Mouse (Mus musculus) heart, embryonic 16.5 days (tissue): Measurements from ENCODE around the gene Best3. TPM values are rescaled to one million over a fixed set of nuclear protein-coding genes. Genes with fewer than 3 reads are reported as not detected.

Experiments
- ATAC-seq: fragments of 200-750 bp; cut with Nextera tagmentation; replicated peaks from 2 replicates; pipeline ENCODE4 v1.8.0; 2017; ENCODE audit warnings: moderate number of reproducible peaks; ENCODE audit not compliant: insufficient read depth, low FRiP score; ENCODE audit errors: extremely low read depth
- H3K27ac ChIP-seq: fragments of 300-500 bp; sonication (generic); 2 replicates; pipeline ENCODE4 v1.5.1; 2014; ENCODE audit warnings: mild to moderate bottlenecking, low read length, control low read depth, moderate library complexity
- H3K27me3 ChIP-seq: fragments of 300-500 bp; sonication (generic); 2 replicates; pipeline ENCODE4 v1.6.1; 2014; ENCODE audit warnings: low read length, mixed read lengths; ENCODE audit not compliant: control insufficient read depth, insufficient read depth
- H3K36me3 ChIP-seq: fragments of 300-500 bp; sonication (generic); 2 replicates; pipeline ENCODE4 v1.6.1; 2014; ENCODE audit not compliant: control insufficient read depth, insufficient read depth
- H3K4me1 ChIP-seq: fragments of 300-500 bp; sonication (generic); 2 replicates; pipeline ENCODE4 v1.6.1; 2014; ENCODE audit warnings: low read length, mixed read lengths; ENCODE audit not compliant: control insufficient read depth, insufficient read depth
- H3K4me2 ChIP-seq: fragments of 300-500 bp; sonication (generic); 2 replicates; pipeline ENCODE4 v1.6.1; 2014; ENCODE audit warnings: low read depth, mild to moderate bottlenecking, control low read depth, low read length
- H3K4me3 ChIP-seq: fragments of 300-500 bp; sonication (generic); 2 replicates; pipeline ENCODE4 v1.5.1; 2014; ENCODE audit warnings: mild to moderate bottlenecking, control low read depth, low read length
- H3K9ac ChIP-seq: fragments of 300-500 bp; sonication (generic); 2 replicates; pipeline ENCODE4 v1.6.1; 2014; ENCODE audit warnings: low read length, control low read depth
- H3K9me3 ChIP-seq: fragments of 300-500 bp; sonication (generic); replicated peaks from 2 replicates; pipeline ENCODE4 v1.6.1; 2016; ENCODE audit warnings: low read length; ENCODE audit not compliant: control insufficient read depth
- whole genome bisulfite sequencing: fragments of 180-500 bp; shearing (Covaris S2); extraction: QIAGEN DNeasy Blood & Tissue Kit; methylation state at CpG from one replicate; pipeline ENCODE4 v1.1.7; 2014; 5-methylcytosine and 5-hydroxymethylcytosine counted together
- polyA plus RNA-seq: library from polyadenylated mRNA; unstranded; fragments of >200 nt; fragmentation: Nextera tagmentation; extraction: Ambion mirVana; gene quantifications from 2 replicates; pipeline ENCODE4 v1.2.1, GENCODE M21; 2015

Best3 gene
- polyA plus RNA-seq, 1 experiment from 2014 or later: 0.83 TPM

DNA sequence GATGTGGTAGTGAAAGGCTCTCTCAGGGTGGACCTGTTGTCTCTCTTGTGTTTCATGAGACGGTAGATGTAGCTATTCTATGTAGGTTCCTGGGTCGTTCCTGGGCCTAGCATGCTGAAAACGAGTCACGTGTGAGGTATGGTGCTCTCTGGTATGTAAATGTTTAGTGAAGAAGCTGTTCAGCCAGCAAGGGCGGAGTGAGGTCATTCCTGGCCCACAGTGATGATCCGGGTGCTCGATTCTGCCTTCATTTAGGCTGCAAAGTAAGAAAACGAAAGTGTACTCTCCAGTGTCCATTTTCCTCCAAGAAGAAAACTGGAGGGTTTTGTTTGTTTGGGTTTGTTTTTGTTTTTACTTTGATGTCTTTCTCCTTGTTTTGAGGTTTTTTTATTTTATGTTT lies 7.9 kb downstream of the Best3 start:
- no peak overlapping the region for H3K4me3 ChIP-seq
- no peaks in the 10 kb centered on the region for H3K27me3 ChIP-seq
- 83% methylated on average over 8 of the region's 8 CpGs for WGBS
- H3K9ac ChIP-seq: no peak overlapping the region
- ATAC-seq: no peak
- H3K4me2 ChIP-seq: no peak overlapping the region
- no peaks in the 10 kb centered on the region for H3K9me3 ChIP-seq
- peaks cover 9% of the 10 kb centered on the region for H3K4me1 ChIP-seq
- no peaks in the 10 kb centered on the region for H3K36me3 ChIP-seq
- no peak overlapping the region for H3K27ac ChIP-seq

DNA sequence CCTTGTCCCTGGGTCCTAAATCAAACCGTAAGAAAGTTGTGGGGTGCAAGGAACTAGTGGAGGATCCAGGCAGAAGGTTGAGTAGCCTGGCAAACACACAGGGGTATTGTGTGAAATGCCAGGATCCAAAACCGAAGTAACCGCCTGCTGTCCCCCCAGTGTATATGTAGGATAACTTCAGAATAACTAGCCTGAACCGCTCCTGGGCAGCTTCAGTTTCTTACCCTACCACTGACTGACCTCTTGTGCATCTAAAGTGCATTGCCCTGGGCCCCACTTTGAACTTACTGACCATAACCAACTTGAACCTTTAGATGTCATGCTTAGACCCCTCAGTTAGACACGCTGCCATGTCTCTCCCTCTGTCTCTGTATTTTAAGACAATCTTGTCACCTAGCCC lies 9.0 kb downstream of the Best3 start:
- ATAC-seq: no peak
- Histone ChIP-seq H3K9ac (no peak overlapping the region), H3K27ac (no peak overlapping the region), H3K9me3 (no peaks in the 10 kb centered on the region), H3K27me3 (no peaks in the 10 kb centered on the region), H3K4me2 (no peak overlapping the region), H3K36me3 (no peaks in the 10 kb centered on the region), H3K4me1 (peaks cover 9% of the 10 kb centered on the region), H3K4me3 (no peak overlapping the region)
- 81% methylated on average over 5 of the region's 5 CpGs for WGBS

DNA sequence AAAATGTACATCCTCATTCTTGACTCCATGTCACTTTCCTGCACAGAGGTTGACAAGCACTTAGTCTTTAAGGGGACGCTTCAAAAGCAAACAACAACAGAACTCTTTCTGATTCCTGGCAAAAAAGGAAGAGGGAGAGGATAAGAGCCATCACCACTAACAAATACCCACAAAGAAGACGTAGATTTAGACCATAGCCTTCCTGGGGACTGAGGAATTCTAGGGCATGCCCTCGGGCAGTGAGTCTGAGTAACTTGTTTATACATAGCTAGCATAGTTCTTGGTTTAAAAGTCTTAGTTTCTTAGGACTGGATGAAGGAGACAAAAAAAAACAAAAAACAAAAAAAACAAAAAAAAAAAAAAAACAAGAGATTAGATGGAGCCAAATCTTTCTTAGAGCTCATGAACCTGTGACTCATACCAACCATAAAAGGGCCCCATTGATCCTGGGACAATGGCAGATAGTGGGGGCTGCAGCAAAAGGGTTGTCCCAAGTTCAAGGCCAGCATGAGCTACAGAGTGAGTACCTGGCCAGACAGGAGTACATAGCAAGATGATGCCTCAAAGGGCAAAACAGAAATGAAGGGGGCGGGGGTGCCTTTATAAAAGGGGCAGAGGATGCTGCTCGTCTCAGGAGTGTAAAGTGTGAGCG lies 9.6 kb downstream of the Best3 start:
- H3K27me3 ChIP-seq: no peaks in the 10 kb centered on the region
- no peaks in the 10 kb centered on the region for H3K36me3 ChIP-seq
- 68% methylated on average over 6 of the region's 6 CpGs for WGBS
- H3K4me3 ChIP-seq: no peak overlapping the region
- H3K9ac ChIP-seq: peak overlapping the region; percentile 18
- no peak for ATAC-seq
- H3K4me1 ChIP-seq: peaks cover 11% of the 10 kb centered on the region
- H3K27ac ChIP-seq: peak overlapping the region; percentile 71
- no peak overlapping the region for H3K4me2 ChIP-seq
- H3K9me3 ChIP-seq: no peaks in the 10 kb centered on the region

DNA sequence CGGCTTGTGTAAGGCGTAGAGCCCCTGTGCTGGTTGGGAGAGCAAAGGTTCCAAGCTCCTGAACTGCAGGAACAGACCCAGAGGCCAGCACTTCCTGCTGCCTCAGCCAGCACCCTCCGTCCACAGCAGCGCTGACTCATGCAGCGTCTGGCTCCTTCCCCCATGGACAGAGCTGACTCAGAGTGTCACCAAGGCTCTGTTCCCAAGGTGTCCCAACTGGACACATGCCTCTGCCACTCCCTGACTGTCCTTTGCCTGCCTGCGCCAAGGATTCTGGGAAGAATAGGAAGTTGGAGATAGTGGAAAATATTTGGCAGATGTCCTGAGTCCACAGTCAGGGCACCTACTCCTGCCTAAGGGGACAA lies 10.1 kb downstream of the Best3 start:
- Histone ChIP-seq H3K27ac (peak overlapping the region; percentile 71), H3K27me3 (no peaks in the 10 kb centered on the region), H3K4me1 (peaks cover 11% of the 10 kb centered on the region), H3K9ac (peak overlapping the region; percentile 18), H3K4me2 (no peak overlapping the region), H3K36me3 (no peaks in the 10 kb centered on the region), H3K9me3 (no peaks in the 10 kb centered on the region), H3K4me3 (no peak overlapping the region)
- peak; percentile 92 for ATAC-seq
- 32% methylated on average over 6 of the region's 6 CpGs for whole genome bisulfite sequencing

DNA sequence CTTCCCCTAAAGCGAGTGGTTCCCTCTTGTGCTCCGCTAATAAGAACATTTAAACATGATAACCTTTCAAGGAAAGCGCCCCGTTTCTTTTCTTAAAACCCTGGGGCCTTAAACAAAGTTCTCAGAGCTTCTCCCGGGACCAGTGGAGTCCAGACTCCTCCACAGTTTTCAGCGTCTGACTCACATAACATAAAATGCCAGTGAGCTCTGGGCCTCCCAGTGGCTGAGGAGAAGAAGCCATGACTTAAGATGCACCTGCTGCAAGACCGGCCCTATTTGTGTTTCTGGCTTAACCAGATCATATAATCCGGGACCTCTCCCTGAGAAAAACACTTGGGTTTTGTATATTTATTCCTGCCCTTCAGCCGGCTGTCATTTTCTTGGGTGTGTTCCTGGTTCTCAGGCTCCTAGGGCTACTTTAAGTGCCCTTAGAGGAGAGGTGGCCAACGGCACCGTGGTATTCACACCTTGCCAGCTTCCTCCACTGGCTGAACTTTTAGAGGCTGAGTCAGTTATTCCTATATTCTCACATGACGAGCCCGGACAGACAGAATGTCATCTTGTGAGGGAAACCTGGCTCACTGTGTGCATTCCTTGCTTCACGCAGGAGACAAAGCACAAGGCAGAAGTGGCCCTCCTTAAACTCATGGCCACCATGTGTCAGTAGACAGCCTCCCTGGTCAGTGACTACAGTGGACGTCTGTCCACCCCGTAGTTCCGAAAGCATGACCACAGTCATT lies 12.8 kb downstream of the Best3 start:
- H3K4me1 ChIP-seq: peaks cover 11% of the 10 kb centered on the region
- ATAC-seq: no peak
- WGBS: 71% methylated on average over 17 of the region's 17 CpGs
- no peak overlapping the region for H3K4me2 ChIP-seq
- no peak overlapping the region for H3K9ac ChIP-seq
- H3K27ac ChIP-seq: no peak overlapping the region
- H3K36me3 ChIP-seq: no peaks in the 10 kb centered on the region
- no peaks in the 10 kb centered on the region for H3K9me3 ChIP-seq
- H3K4me3 ChIP-seq: no peak overlapping the region
- no peaks in the 10 kb centered on the region for H3K27me3 ChIP-seq

DNA sequence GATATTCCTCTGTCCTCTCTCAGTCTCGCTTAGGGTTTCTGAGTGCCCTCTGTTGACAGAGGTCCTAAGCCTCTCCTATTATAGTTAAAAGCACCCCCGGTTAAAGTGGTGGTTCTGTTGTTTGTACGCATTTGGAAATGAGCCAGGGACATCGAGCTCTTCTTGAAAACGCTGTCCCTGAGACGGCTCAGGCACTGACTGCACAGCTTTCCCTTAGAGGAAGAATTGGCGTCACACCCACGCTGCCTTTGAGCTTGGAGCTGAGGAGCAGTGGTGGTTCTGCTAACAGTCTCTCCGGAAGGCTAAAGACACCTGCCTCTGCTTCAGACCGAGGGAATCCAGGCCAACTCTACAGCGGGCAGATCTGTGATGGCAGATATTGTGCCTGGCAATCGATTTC lies 14.9 kb downstream of the Best3 start:
- ATAC-seq: 0 out of 2 replicates have a peak, but pooled peaks have one; percentile 29
- Histone ChIP-seq H3K27me3 (no peaks in the 10 kb centered on the region), H3K36me3 (no peaks in the 10 kb centered on the region), H3K27ac (peak overlapping the region; percentile 66), H3K4me1 (peaks cover 8% of the 10 kb centered on the region), H3K9ac (peak overlapping the region; percentile 15), H3K4me3 (no peak overlapping the region), H3K4me2 (peak overlapping the region; percentile 15; the same call in 1 of the 2 replicates), H3K9me3 (no peaks in the 10 kb centered on the region)
- 36% methylated on average over 12 of the region's 12 CpGs for WGBS

DNA sequence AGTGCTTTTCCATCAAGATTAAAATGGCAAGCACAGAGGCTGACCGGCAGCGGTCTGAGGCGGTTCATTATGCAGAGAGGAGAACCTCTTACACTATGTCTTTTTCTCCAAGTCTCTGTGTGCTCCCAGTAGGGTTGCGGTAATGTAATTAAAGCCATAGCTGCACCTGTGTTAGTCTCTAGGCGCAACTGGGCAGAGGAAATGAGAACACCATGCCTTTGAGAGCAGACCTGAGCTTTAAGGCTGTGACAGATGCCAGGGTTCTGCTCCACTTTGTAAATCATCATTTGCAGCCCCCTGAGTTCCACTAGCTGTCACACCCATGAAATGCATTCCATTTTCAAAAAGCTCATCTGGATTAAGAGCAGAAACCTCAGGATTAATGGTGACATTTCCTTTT lies 18.6 kb downstream of the Best3 start:
- no peak for ATAC-seq
- WGBS: 81% methylated on average over 5 of the region's 5 CpGs
- no peak overlapping the region for H3K4me3 ChIP-seq
- H3K27me3 ChIP-seq: no peaks in the 10 kb centered on the region
- H3K4me2 ChIP-seq: no peak overlapping the region
- no peaks in the 10 kb centered on the region for H3K9me3 ChIP-seq
- peaks cover 9% of the 10 kb centered on the region; the same call in 1 of the 2 replicates for H3K4me1 ChIP-seq
- H3K27ac ChIP-seq: no peak overlapping the region
- H3K9ac ChIP-seq: no peak overlapping the region
- no peaks in the 10 kb centered on the region for H3K36me3 ChIP-seq

DNA sequence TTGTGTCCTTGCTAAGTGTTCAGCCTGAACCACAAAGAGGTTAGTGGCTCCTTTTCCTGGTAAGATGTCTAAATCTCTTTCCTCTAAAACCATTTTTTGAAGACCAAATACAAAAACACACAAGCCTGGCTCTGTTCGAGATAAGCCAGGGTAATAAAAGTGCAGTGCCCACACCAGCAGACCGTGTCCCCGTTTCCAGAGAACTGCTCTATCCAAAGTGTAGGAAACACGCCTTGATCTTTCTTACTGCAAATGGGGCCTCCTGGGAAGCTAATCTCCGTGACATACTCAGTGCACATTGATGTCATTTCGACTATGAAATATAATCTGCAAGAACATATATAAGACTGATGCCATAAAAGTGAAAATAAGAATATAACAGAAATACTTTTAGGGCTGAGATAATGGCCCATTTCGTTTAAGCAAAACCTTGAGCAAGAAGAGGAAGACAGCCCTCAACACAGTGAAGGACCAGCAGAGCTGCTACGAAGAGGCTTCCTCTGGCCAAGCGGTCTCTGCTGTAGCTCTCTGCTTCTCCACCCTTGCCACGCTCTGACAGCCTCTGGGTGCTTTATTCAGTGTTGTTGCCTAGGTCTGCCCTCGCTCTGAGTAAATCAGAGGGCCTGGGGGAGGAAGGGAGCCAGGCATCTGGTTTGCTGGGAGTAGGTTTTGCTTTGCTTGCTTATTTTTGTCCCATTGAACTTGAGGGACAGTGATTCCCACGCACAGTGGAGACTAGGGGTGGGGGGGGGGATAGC lies 19.8 kb downstream of the Best3 start:
- no peak overlapping the region for H3K9ac ChIP-seq
- H3K4me3 ChIP-seq: no peak overlapping the region
- H3K36me3 ChIP-seq: no peaks in the 10 kb centered on the region
- H3K4me2 ChIP-seq: no peak overlapping the region
- peaks cover 7% of the 10 kb centered on the region; the same call in 1 of the 2 replicates for H3K4me1 ChIP-seq
- ATAC-seq: no peak
- no peaks in the 10 kb centered on the region for H3K9me3 ChIP-seq
- no peak overlapping the region for H3K27ac ChIP-seq
- 53% methylated on average over 12 of the region's 12 CpGs for WGBS
- no peaks in the 10 kb centered on the region for H3K27me3 ChIP-seq

DNA sequence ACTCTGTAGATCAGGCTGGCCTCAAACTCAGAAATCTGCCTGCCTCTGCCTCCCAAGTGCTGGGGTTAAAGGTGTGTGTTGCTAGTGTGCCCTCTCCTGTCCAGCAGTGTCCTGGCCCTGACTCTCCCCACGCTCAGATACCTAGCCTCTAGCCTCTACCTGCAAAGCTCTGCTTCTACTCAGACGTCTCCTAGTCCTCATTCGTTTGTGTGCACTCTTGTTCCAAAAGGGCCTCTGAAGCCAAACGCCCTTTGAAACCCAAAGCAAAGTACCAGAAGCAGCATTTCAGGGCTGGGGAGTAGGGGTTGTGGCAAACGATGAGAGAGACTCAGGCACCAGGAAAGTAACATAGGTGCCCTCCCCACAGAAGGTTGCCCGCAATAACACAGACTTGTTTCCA lies 23.6 kb downstream of the Best3 start:
- Histone ChIP-seq H3K36me3 (no peaks in the 10 kb centered on the region), H3K9me3 (no peaks in the 10 kb centered on the region), H3K27me3 (no peaks in the 10 kb centered on the region), H3K4me3 (no peak overlapping the region), H3K27ac (no peak overlapping the region), H3K4me2 (no peak overlapping the region), H3K4me1 (peaks cover 18% of the 10 kb centered on the region), H3K9ac (no peak overlapping the region)
- 89% methylated on average over 6 of the region's 6 CpGs for WGBS
- ATAC-seq: no peak
